Mouse (Mus musculus) yolk sac, embryonic 10.5 days (tissue): ENCODE measurements at regions not wholly inside any gene's neighbourhood (a gene's known extent, or its start where the extent isn't known, plus 50 kb on each side); places are given as distances from the start of the nearest gene placed in this dataset.

Source experiments
- DNase-seq: peaks from one replicate; pipeline ENCODE4 v3.0.0-alpha.2; 2017; ENCODE audit warnings: low spot score

DNA sequence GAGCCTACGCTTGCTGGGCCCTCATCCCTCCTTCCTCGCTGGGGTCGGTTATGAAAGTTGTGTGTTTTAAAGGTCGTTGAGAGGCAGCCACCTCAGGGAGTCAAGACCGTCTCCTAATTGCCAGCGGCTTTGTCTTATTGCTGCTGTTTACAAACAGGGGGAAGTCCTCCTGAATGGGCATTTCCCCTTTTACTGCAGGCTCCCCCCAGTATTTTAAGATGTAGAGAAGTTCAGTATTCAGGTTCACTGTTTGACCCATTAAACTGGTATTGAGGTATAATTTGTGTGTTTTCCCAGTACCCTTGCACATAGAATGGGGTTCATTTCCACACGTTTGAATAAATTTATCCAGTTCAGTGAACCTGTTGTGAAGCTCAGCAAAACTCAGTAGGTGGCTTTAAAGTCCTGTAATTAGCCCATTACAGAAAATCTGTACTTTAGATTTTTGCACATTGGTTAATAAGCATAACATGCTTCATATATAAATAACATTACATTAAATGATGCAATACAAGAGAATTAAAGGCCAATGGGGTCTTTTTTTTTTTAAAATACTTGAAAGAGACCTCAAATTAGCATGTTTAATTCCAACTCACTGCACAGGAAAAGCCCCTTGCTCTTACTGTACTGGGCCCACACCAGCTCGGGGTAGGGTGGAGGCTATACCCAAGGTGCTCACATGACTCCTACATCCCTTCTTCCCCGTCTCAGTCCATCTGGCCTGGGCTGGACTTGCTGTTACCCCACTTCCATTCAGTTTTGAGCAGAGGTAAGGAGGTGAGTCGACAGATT lies 63.7 kb downstream of the Nkx2-1 start:
- DNase-seq: no peak

DNA sequence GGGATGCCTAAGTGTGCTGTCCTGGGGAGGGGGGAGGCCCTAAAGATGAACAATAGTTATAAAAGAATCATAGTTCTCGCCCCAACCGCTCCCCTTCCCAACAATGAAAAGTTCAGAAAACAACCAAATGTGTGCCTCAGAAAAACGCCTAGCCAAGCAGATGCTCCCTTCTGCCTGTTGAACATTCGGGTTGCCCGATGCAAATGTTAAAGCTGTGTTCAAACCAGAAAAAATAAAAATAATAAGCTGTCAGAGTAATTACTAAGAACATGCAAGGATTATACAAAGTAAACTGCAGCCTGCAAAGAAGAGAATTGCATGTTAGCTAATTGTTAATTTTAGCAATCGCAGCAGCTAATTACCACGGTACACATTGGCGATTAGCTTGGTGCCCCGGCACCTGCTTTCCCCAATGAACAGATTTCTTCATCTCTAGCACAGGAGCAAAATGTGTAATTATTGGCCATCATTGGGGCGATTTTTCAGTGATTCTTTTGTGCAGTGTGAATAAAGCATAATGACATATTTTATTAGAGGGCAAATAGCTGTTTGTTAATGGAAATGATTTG lies 65.7 kb downstream of the Nkx2-1 start:
- DNase-seq: no peak

DNA sequence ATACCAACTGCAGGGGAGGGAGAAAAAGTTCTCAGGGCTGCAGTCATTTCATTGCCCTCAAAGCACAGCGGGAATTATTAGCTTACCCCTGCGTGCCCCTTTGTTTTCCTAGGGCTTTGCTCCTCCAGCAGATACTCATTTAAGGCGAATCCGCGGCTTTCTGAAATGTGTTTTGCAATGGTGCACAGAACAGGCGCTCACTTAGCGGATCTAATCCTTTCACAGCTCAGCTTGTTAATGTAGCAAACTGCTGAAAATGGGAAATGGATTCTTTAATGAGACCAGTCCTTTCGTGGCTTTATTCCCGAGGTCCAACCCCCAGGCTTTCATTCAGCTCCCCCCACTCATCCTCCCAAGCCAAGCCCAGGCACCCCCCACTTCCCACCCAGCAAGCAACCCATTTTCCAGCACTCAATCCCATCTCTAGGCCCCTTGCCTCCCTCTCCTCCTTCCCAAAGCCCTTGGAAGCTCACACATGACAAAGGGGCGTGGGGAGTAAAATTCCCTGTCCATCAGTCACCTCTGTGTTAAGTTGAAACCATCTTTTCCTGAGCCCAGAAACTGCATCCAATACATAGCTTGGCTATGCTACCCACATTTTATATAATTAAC lies 77.1 kb downstream of the Nkx2-1 start:
- no peak for DNase-seq

DNA sequence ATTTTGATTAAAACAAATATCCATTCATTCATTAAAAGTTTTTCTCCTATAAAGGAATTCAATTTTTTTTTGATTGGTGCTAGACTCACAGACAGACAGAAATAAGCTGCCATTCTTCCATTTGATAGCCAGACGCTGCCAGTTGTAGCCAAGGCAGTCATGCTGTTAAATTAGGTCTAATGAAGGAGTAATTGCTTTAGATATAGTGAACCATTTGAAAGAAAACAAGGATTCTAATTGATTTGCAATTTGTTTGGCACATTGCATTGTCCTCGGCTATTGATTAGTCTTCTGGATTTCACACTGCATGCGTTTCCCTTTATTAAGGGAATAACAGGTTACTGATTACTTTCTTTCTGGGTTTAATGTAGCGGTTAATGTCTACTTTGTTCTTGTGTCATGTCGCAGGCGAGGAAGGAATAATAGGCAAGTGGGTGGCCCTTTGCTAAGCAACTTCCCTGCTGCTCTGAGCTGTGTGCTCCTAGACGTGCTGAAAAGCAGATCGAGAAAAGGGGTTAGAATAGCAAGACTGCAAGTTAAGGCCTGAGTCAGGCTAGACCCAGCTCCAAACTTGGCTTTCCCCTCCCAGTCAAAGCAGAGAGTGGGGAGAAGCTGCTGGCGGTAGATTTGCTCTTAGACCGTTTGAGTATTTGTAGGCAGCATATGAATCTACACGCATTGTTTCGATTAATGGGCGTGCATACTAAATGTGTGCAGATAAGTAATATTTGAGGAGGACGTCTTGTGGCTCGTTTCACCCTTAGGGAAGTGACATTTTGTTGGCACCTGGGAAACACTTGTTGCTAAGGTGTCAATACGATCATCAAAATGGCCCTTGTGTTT lies 77.8 kb downstream of the Nkx2-1 start:
- no peak for DNase-seq

GRCm38 (mm10) chr12:56457951-56458350 lies 78.8 kb downstream of the Nkx2-1 start:
- no peak for DNase-seq

- no peak for DNase-seq
These were observed 79.4 kb downstream of the Nkx2-1 start for GRCm38 (mm10) chr12:56457356-56457755.

DNA sequence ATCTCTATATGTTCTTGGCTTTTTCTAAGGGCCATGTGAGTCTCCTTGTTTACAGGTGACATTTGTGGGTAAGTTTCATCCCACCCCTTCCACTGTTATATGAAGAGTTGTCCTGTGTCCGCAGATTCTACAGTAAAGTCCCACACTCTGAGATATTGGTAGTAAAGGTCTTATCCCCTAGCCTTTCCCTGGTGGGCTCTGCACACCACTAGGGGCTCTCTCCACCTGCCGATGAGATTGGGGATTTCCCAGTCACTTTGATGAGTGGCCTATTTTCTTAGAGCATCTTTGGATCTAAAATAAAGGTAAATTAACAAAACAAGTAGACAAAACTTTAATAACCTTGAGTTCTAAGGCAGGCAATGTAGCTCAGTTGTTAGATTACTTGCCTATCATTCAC lies 86.4 kb downstream of the Nkx2-1 start:
- DNase-seq: no peak

- DNase-seq: no peak
These were observed 87.7 kb downstream of the Nkx2-1 start for GRCm38 (mm10) chr12:56448786-56449564.

- no peak for DNase-seq
These were observed 95.4 kb downstream of the Nkx2-1 start for GRCm38 (mm10) chr12:56441166-56441817.

DNA sequence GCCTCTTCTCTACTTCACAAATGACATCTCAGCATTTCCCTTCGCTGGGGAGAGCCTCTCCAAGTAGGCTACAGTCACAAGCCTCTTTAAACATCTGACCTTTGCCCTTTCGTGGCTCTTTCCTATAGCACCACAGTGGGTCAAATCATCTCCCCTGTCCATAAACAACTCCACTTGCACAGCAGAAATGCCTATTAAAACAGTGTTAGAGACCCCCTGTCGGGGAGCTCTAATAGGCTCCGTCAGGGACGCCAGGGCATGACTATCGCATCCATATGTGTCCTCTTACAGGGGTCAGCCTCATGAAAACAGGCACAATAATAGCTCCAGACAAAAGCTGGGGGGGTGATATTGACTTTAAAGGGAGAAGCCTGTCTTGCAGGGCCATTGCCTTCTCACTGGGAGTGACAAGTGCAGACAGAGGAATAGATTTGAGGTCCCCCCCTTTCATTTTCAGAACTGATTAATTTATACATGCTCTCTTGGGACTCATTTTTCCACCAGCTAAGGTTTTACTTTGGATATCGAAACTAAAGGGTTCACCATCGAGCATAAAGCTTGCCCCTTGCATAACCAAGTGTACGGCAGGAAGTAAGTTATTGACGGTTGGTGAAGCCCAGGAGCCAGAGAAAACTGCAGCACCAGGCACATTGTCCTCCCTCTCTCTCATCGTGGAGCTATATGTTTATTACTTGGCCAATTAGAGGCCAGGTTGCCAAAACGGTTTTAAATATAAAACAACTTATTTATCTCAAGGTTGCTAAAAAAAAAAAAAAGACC lies 94.6 kb upstream of the Mbip start:
- DNase-seq: no peak

- DNase-seq: no peak
These were observed 92.7 kb upstream of the Mbip start for GRCm38 (mm10) chr12:56438384-56438783.

GRCm38 (mm10) chr12:56437975-56438374 lies 92.3 kb upstream of the Mbip start:
- DNase-seq: no peak

DNA sequence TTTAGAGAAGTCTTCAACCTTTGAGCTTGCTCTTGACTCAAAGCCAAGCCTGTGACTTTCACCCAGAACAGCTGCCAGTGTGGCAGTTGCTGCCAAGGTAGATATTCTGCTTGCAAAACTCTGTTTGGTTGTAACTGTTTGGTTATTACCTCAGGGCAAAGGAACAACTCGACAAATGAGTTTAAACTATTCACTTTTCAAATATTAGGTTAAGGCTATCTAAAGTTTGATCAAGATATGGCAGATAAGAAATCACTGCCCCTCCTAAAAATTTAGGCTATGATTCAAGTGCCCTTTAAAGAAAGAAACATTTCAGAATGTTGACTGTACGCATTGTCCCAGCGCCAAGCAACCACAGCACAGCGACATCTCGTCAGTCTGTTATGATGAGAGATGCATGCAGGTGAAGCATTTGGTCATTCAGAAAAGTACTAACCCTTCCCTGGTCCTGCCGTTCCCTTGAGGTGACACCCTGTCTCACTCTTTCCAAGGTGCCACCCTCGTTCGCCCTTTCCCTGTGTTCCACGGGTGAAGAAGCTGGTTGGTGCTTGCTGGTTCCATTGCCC lies 81.1 kb upstream of the Mbip start:
- DNase-seq: no peak

GRCm38 (mm10) chr12:56416106-56416505 lies 70.4 kb upstream of the Mbip start:
- DNase-seq: no peak

GRCm38 (mm10) chr12:56414861-56415765 lies 69.4 kb upstream of the Mbip start:
- no peak for DNase-seq

DNA sequence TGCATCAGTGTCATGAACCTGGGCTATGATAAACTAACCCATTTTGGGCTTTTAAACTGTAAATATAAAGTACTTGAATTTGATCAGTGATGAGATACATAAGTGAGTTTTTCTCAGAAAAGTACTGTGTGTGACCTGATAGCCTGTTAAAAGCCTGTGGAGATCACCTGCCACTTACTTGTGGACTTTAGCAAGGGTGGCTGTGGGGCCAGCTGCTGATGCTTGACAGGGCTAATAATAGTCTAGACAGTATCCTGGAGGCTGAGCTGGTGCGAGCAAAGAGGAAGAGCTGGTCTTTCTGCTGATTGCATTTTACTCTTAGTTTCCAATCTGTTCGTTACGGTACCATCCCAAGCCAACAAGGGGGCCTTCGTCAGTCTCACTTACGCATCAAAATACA lies 60.0 kb upstream of the Mbip start:
- no peak for DNase-seq

GRCm38 (mm10) chr12:56404833-56405232 lies 59.1 kb upstream of the Mbip start:
- DNase-seq: peak; percentile 18

DNA sequence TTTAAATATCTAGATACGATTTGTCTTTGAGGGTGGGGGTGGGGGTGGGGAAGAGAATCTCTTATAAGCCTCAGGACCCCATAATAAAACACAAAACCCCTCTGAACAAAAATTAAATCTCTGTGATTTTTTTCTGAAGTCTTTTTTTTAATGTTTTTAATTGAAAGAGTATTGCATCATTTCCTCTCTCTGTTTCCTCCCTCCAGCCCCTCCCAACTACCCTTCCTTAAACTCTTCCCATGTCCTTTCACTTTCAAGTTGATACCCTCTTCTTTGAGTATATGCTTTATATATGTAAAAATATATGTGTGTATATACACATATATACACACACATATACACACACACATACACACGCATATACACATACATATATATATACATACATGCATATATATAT lies 58.6 kb upstream of the Mbip start:
- no peak for DNase-seq

DNA sequence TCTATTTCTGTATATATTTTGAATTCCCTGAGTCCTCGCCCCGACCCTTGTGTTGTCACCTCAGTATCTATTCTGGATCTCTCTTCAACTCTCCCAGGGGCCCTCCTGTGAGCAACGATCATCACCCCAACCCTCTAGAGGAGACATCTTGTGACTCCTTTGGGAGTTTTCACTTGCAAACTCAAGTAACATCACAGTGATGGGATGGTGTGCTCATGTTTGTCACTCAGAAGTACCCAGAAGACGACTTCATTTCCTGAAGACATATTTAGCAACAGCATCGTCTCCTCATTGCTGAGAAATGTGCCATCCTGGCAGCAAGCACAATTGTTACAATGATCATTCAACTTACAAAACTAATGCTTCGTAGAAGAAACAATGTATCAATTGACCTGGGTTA lies 57.9 kb upstream of the Mbip start:
- no peak for DNase-seq
